ENCODE assay signal across 27 mouse cellular contexts in the genomic region with DNA sequence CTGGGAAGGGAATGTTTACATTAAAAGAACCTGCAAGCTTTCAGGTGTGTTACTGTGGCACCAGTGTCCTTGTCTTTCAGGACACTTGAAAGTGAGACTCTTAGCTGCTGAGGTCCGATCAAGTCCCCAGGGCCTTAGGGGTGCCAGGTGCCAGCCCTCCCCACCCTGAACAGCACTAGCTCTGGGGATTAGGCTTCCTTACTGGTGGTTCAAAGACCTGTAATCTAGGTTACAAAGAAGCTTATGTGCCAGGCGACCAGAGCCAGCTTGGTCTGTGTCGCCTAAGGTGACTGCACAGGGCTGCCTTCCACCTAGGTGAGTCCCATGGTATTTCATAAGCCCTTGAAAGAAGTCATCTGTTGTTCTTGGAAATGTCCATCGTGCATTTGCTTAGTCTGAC.
A peak's percentile ranks its signal among the peaks of the same experiment; 100 is the strongest.
DNase-seq lines count a peak whose midpoint lies in the region; ATAC-seq and TF ChIP-seq lines count a peak whose summit lies in the region.
"Had no signal": no experiment of that assay in that cellular context is flagged by ENCODE, and none has a peak within 500 bp of the region (broad histone marks: within the 10 kb centered on the region; RNA-seq: fewer than 3 reads in every experiment).

No protein-coding gene starts in this region.

- TF ChIP-seq CTCF in CH12.LX (conservative IDR thresholded peaks at IDR 0.05 in 1 of 2, IDR thresholded peaks at IDR 0.05 in 1 of 2; ENCODE audit: low read depth in 2 of 2, low read length in 2 of 2): no peak

- in situ Hi-C loops in CH12.LX (cut with MboI; ENCODE audit: low pct_ligation_motif_present, low pct_unique_long_range_greater_than_20kb, low sequenced_read_pairs): loop anchor here (10.0 kb wide), 1 partner anchor 61 kb away; no protein-coding TSS in a partner anchor

- dilution Hi-C loops in CH12.LX (cut with MboI; ENCODE audit: extremely low pct_ligation_motif_present, extremely low pct_unique_long_range_greater_than_20kb, low sequenced_read_pairs): no loop called here

- DNase-seq in retina, adult 2 months (ENCODE audit: low read depth, low spot score): peak; percentile 79
- DNase-seq in retina, embryonic 14.5 days (ENCODE audit: low spot score): no peak
- no peak for DNase-seq in CH12.LX (ENCODE audit: extremely low read depth)
- DNase-seq in fat pad, adult 2 months (ENCODE audit: extremely low read depth, low read depth, low spot score): peak; percentile 33
- DNase-seq in retina, postnatal 1 day: peak; percentile 34
- no peak for DNase-seq in urinary bladder, adult 2 months (ENCODE audit: low spot score)
- DNase-seq: adrenal gland, adult 8-10 months; cerebellum, adult 11 months; cerebellum, adult 9-10 months; cerebellum, postnatal 36 days; gastrocnemius, adult 2 months; kidney, adult 18-20 months; kidney, postnatal 4 days; lung, embryonic 14.5 days; lung, postnatal 14 days; right cerebral cortex, postnatal 14 days had no signal

- TF ChIP-seq POLR2A in CH12.LX (IDR thresholded peaks at IDR 0.05; ENCODE audit: low read depth, low read length): no peak

- no peak for ATAC-seq in kidney, embryonic 15.5 days (replicated peaks; ENCODE audit: low FRiP score)
- ATAC-seq: forebrain, embryonic 15.5 days; hindbrain, embryonic 16.5 days; midbrain, embryonic 16.5 days had no signal

- H3K9ac ChIP-seq in CH12.LX (ENCODE audit: insufficient read depth, low read depth): no peak overlapping the region
- H3K9ac ChIP-seq in kidney, embryonic 15.5 days: no peak overlapping the region
- H3K9ac ChIP-seq: forebrain, embryonic 15.5 days; heart, embryonic 15.5 days; limb, embryonic 15.5 days; lung, embryonic 14.5 days had no signal

- peak overlapping the region; percentile 49; the same call in 1 of the 2 replicates for H3K4me2 ChIP-seq in CH12.LX (ENCODE audit: insufficient read depth, low read depth, poor library complexity, severe bottlenecking)
- no peak overlapping the region for H3K4me2 ChIP-seq in kidney, embryonic 15.5 days
- H3K4me2 ChIP-seq: forebrain, embryonic 15.5 days; heart, embryonic 15.5 days; limb, embryonic 15.5 days; lung, embryonic 14.5 days; midbrain, embryonic 11.5 days had no signal

- no peak for TF ChIP-seq EP300 in CH12.LX (IDR thresholded peaks at IDR 0.05; ENCODE audit: low read length)

- H3K9me3 ChIP-seq in CH12.LX (replicated peaks; ENCODE audit: low read length): no peaks in the 10 kb centered on the region
- H3K9me3 ChIP-seq in kidney, embryonic 15.5 days (replicated peaks): no peaks in the 10 kb centered on the region
- H3K9me3 ChIP-seq: forebrain, embryonic 10.5 days; forebrain, embryonic 15.5 days; heart, embryonic 10.5 days; heart, embryonic 15.5 days; limb, embryonic 10.5 days; limb, embryonic 15.5 days had no signal

- TF ChIP-seq RAD21 in CH12.LX (IDR thresholded peaks at IDR 0.05; ENCODE audit: low read depth, low read length): no peak

- WGBS in kidney, embryonic 15.5 days: 94% methylated on average over 4 of the region's 4 CpGs

- H3K4me3 ChIP-seq in CH12.LX (replicated peaks in 1 of 3; ENCODE audit: low read depth in 2 of 3, low read length in 2 of 3, poor library complexity in 1 of 3): peak overlapping the region; percentile 34 to 46 (median 40)
- H3K4me3 ChIP-seq in kidney, embryonic 15.5 days (replicated peaks): no peak overlapping the region
- H3K4me3 ChIP-seq: forebrain, embryonic 10.5 days; forebrain, embryonic 15.5 days; gastrocnemius, adult 2 months; heart, embryonic 10.5 days; heart, embryonic 15.5 days; limb, embryonic 10.5 days; limb, embryonic 15.5 days had no signal

- H3K27ac ChIP-seq in CH12.LX (ENCODE audit: insufficient read depth, low read depth): no peak overlapping the region
- no peak overlapping the region for H3K27ac ChIP-seq in kidney, embryonic 15.5 days
- H3K27ac ChIP-seq: forebrain, embryonic 10.5 days; forebrain, embryonic 15.5 days; gastrocnemius, adult 2 months; heart, embryonic 10.5 days; heart, embryonic 15.5 days; kidney, postnatal 0 days; limb, embryonic 10.5 days; limb, embryonic 15.5 days had no signal

- no peaks in the 10 kb centered on the region for H3K79me2 ChIP-seq in CH12.LX (replicated peaks; ENCODE audit: control insufficient read depth, extremely low read depth, insufficient read depth, poor library complexity, severe bottlenecking)

- peaks cover 0 to 17% of the 10 kb centered on the region in 2 experiments for H3K36me3 ChIP-seq in CH12.LX (replicated peaks in 1 of 2; ENCODE audit: control insufficient read depth in 1 of 2, insufficient read depth in 1 of 2, low read length in 1 of 2)
- H3K36me3 ChIP-seq in kidney, embryonic 15.5 days: peaks cover 41% of the 10 kb centered on the region

- H3K4me1 ChIP-seq in CH12.LX (ENCODE audit: control insufficient read depth in 1 of 2, insufficient read depth in 2 of 2): peaks cover 7 to 31% of the 10 kb centered on the region in 2 experiments
- H3K4me1 ChIP-seq in kidney, embryonic 15.5 days: peaks cover 13% of the 10 kb centered on the region

- no peaks in the 10 kb centered on the region for H3K27me3 ChIP-seq in CH12.LX (replicated peaks)
- no peaks in the 10 kb centered on the region for H3K27me3 ChIP-seq in kidney, embryonic 15.5 days
- H3K27me3 ChIP-seq: forebrain, embryonic 15.5 days; heart, embryonic 15.5 days; limb, embryonic 15.5 days had no signal

TF ChIP-seq in CH12.LX, 34 proteins besides CTCF, POLR2A, EP300 and RAD21:
- no peak for TF ChIP-seq USF2 (conservative IDR thresholded peaks at IDR 0.05; ENCODE audit: low read depth, low read length)
- 0 out of 2 replicates have a peak, but pooled peaks have one; percentile 8 for TF ChIP-seq NELFE (IDR thresholded peaks at IDR 0.05; ENCODE audit: low read depth, low read length)
- TF ChIP-seq CHD1 (IDR thresholded peaks at IDR 0.05; ENCODE audit: low read depth, low read length): no peak
- no peak for TF ChIP-seq HCFC1 (IDR thresholded peaks at IDR 0.05; ENCODE audit: low read depth, low read length)
- TF ChIP-seq USF1 (IDR thresholded peaks at IDR 0.05; ENCODE audit: low read depth, low read length): no peak

Comparison
In these comparisons a context has a peak if more than half of its experiments do, and no peak if none do; other contexts are left out.
1. DNase-seq: peak in retina, adult 2 months (single experiment), fat pad, adult 2 months (single experiment) and retina, postnatal 1 day (single experiment); none in retina, embryonic 14.5 days (single experiment), CH12.LX (single experiment) and urinary bladder, adult 2 months (single experiment).